Mouse (Mus musculus): ENCODE results near the gene Mvb12a.

Gene Mvb12a

GRCm38 (mm10) chr8:71542632-71543343 is at the start of gene Mvb12a:
Mvb12a (plus strand) TSS chr8:71542922.
- peak; percentile 87 to 90 for DNase-seq (ENCODE audit: low read depth in 2 of 2, low spot score in 2 of 2)

- peak; percentile 61 to 68 for DNase-seq (ENCODE audit: low read depth in 2 of 2, low spot score in 2 of 2)
These were observed 47.7 kb upstream of the Mvb12a start for GRCm38 (mm10) chr8:71495039-71495438.

- no peak for DNase-seq (ENCODE audit: low read depth in 2 of 2, low spot score in 2 of 2)
These were observed 46.9 kb upstream of the Mvb12a start for GRCm38 (mm10) chr8:71495811-71496210.

GRCm38 (mm10) chr8:71496481-71496880 is 46.2 kb upstream of the Mvb12a start:
- no peak for DNase-seq (ENCODE audit: low read depth in 2 of 2, low spot score in 2 of 2)

- DNase-seq (ENCODE audit: low read depth in 2 of 2, low spot score in 2 of 2), result no peak
These were observed 45.6 kb upstream of the Mvb12a start for GRCm38 (mm10) chr8:71497077-71497645.

GRCm38 (mm10) chr8:71497881-71498501 is 44.7 kb upstream of the Mvb12a start:
- no peak for DNase-seq (ENCODE audit: low read depth in 2 of 2, low spot score in 2 of 2)

- no peak for DNase-seq (ENCODE audit: low read depth in 2 of 2, low spot score in 2 of 2)
These were observed 43.7 kb upstream of the Mvb12a start for GRCm38 (mm10) chr8:71498816-71499690.

GRCm38 (mm10) chr8:71504349-71504748 is 38.4 kb upstream of the Mvb12a start:
- DNase-seq (ENCODE audit: low read depth in 2 of 2, low spot score in 2 of 2), result no peak

- DNase-seq (ENCODE audit: low read depth in 2 of 2, low spot score in 2 of 2), result no peak
These were observed 37.4 kb upstream of the Mvb12a start for GRCm38 (mm10) chr8:71505326-71505725.

- no peak for DNase-seq (ENCODE audit: low read depth in 2 of 2, low spot score in 2 of 2)
These were observed 36.7 kb upstream of the Mvb12a start for GRCm38 (mm10) chr8:71505979-71506378.

- no peak for DNase-seq (ENCODE audit: low read depth in 2 of 2, low spot score in 2 of 2)
These were observed 35.1 kb upstream of the Mvb12a start for GRCm38 (mm10) chr8:71507589-71508104.

GRCm38 (mm10) chr8:71509316-71509715 is 33.4 kb upstream of the Mvb12a start:
- DNase-seq (ENCODE audit: low read depth in 2 of 2, low spot score in 2 of 2), result no peak

- no peak for DNase-seq (ENCODE audit: low read depth in 2 of 2, low spot score in 2 of 2)
These were observed 31.1 kb upstream of the Mvb12a start, which contains the start of gene Plvap for GRCm38 (mm10) chr8:71511644-71512043. Plvap (minus strand) TSS chr8:71511752.

GRCm38 (mm10) chr8:71513018-71513754 is 29.5 kb upstream of the Mvb12a start:
- DNase-seq (ENCODE audit: low read depth in 2 of 2, low spot score in 2 of 2), result no peak

GRCm38 (mm10) chr8:71515043-71515442 is 27.7 kb upstream of the Mvb12a start:
- no peak for DNase-seq (ENCODE audit: low read depth in 2 of 2, low spot score in 2 of 2)

GRCm38 (mm10) chr8:71516786-71517185 is 25.9 kb upstream of the Mvb12a start:
- DNase-seq (ENCODE audit: low read depth in 2 of 2, low spot score in 2 of 2), result no peak

- peak in 1 of 2 experiments; percentile 62 for DNase-seq (ENCODE audit: low read depth in 2 of 2, low spot score in 2 of 2)
These were observed 23.5 kb upstream of the Mvb12a start for GRCm38 (mm10) chr8:71519037-71519825.

GRCm38 (mm10) chr8:71521634-71522033 is 21.1 kb upstream of the Mvb12a start:
- peak; percentile 90 to 95 for DNase-seq (ENCODE audit: low read depth in 2 of 2, low spot score in 2 of 2)

GRCm38 (mm10) chr8:71525226-71526050 is 17.3 kb upstream of the Mvb12a start, which contains the start of gene Ccdc194:
Ccdc194 (minus strand) TSS chr8:71525711.
- DNase-seq (ENCODE audit: low read depth in 2 of 2, low spot score in 2 of 2), result no peak
